Mouse (Mus musculus) liver, adult 2 months (tissue): Measurements from ENCODE around the gene Gab2.

Experiments used
- CTCF ChIP-seq: fragments of 200-500 bp; IDR thresholded peaks from 2 replicates; pipeline ENCODE4 v1.5.1; 2011; ENCODE audit warnings: low read depth, low read length, control low read depth
- POLR2A ChIP-seq: fragments of 200-500 bp; IDR thresholded peaks from 2 replicates; pipeline ENCODE4 v1.6.1; 2011; ENCODE audit warnings: low read length, control low read depth; ENCODE audit not compliant: insufficient read depth; ENCODE audit errors: extremely low read depth

- TF ChIP-seq CTCF (no peak), POLR2A (no peak)
Observed at GRCm38 (mm10) chr7:97305206-97305605, 223.8 kb downstream of the Gab2 start.
